Mouse (Mus musculus): ENCODE data around the gene Klk5.

Klk5 gene

GRCm38 (mm10) chr7:43841701-43842100 is at the start of gene Klk5:
TSS of gene Klk5 (plus strand) at chr7:43841971.
- in situ Hi-C loops (cut with MseI, MboI) = no loop called here

GRCm38 (mm10) chr7:43796355-43796754 is 45.4 kb upstream of the Klk5 start:
- in situ Hi-C loops (cut with MseI, MboI) = no loop called here

GRCm38 (mm10) chr7:43797333-43797769 is 44.4 kb upstream of the Klk5 start, which contains the start of gene Klk8:
TSS of gene Klk8 (plus strand) at chr7:43797577.
- in situ Hi-C loops (cut with MseI, MboI) = no loop called here

GRCm38 (mm10) chr7:43797844-43798462 is 43.8 kb upstream of the Klk5 start:
- in situ Hi-C loops (cut with MseI, MboI) = no loop called here

GRCm38 (mm10) chr7:43799876-43800275 is 41.9 kb upstream of the Klk5 start:
- in situ Hi-C loops (cut with MseI, MboI) = no loop called here

- in situ Hi-C loops (cut with MseI, MboI) = no loop called here
These were observed 30.8 kb upstream of the Klk5 start, which contains the start of gene Klk7 for GRCm38 (mm10) chr7:43810994-43811393. TSS of gene Klk7 (plus strand) at chr7:43811294.

- in situ Hi-C loops (cut with MseI, MboI) = no loop called here
These were observed 26.6 kb upstream of the Klk5 start for GRCm38 (mm10) chr7:43815211-43815610.

- in situ Hi-C loops (cut with MseI, MboI) = no loop called here
These were observed 25.0 kb upstream of the Klk5 start for GRCm38 (mm10) chr7:43816746-43817145.

GRCm38 (mm10) chr7:43821581-43821980 is 20.2 kb upstream of the Klk5 start:
- in situ Hi-C loops (cut with MseI, MboI) = no loop called here

GRCm38 (mm10) chr7:43824199-43824598 is 17.6 kb upstream of the Klk5 start, which contains the start of gene Klk6:
TSS of gene Klk6 (plus strand) at chr7:43824499.
- in situ Hi-C loops (cut with MseI, MboI) = no loop called here

- in situ Hi-C loops (cut with MseI, MboI) = no loop called here
These were observed 15.7 kb upstream of the Klk5 start for GRCm38 (mm10) chr7:43826056-43826455.

GRCm38 (mm10) chr7:43827706-43828105 is 14.1 kb upstream of the Klk5 start:
- in situ Hi-C loops (cut with MseI, MboI) = no loop called here

- in situ Hi-C loops (cut with MseI, MboI) = no loop called here
These were observed 12.8 kb upstream of the Klk5 start for GRCm38 (mm10) chr7:43829006-43829405.

GRCm38 (mm10) chr7:43843801-43844200 is 2.0 kb downstream of the Klk5 start:
- in situ Hi-C loops (cut with MseI, MboI) = no loop called here

- in situ Hi-C loops (cut with MseI, MboI) = no loop called here
These were observed 9.8 kb downstream of the Klk5 start for GRCm38 (mm10) chr7:43851616-43852015.

- in situ Hi-C loops (cut with MseI, MboI) = no loop called here
These were observed 13.0 kb downstream of the Klk5 start for GRCm38 (mm10) chr7:43854642-43855380.

- in situ Hi-C loops (cut with MseI, MboI) = no loop called here
These were observed 13.9 kb downstream of the Klk5 start for GRCm38 (mm10) chr7:43855709-43856108.

- in situ Hi-C loops (cut with MseI, MboI) = no loop called here
These were observed 14.5 kb downstream of the Klk5 start for GRCm38 (mm10) chr7:43856307-43856706.

- in situ Hi-C loops (cut with MseI, MboI) = no loop called here
These were observed 15.7 kb downstream of the Klk5 start for GRCm38 (mm10) chr7:43857501-43857900.

- in situ Hi-C loops (cut with MseI, MboI) = no loop called here
These were observed 18.6 kb downstream of the Klk5 start for GRCm38 (mm10) chr7:43860411-43860810.

GRCm38 (mm10) chr7:43873237-43873636 is 31.5 kb downstream of the Klk5 start:
- in situ Hi-C loops (cut with MseI, MboI) = no loop called here

- in situ Hi-C loops (cut with MseI, MboI) = no loop called here
These were observed 31.9 kb downstream of the Klk5 start for GRCm38 (mm10) chr7:43873674-43874073.

- in situ Hi-C loops (cut with MseI, MboI) = no loop called here
These were observed 33.2 kb downstream of the Klk5 start for GRCm38 (mm10) chr7:43874868-43875375.

Data from mouse trophoblast stem cell (cell line).